Mouse (Mus musculus) gastrocnemius, postnatal 36 days (tissue): ENCODE results near the gene Lsamp. TPM values are rescaled to one million over a fixed set of nuclear protein-coding genes. Genes with fewer than 3 reads are reported as not detected.
"Not testable (repeated sequence)": the region's sequence is repeated elsewhere in the genome, so short reads cannot be mapped to it uniquely, and the experiment has no call there.

Experiments
- DNase-seq, 2 experiments: peaks; one replicate each; pipeline ENCODE4 v3.0.0; 2022
- intact Hi-C: fragments of 180-260 bp; cut with DNase I; formaldehyde crosslinking; loops from one replicate; pipeline ENCODE4 v1.15.1; 2025
- total RNA-seq, 2 experiments: library from RNA; stranded (reverse); gene quantifications; 2 replicates each; pipeline ENCODE4 v1.2.3; 2021

Lsamp gene
- total RNA-seq, 2 experiments from 2014 or later, result 0.61 to 0.64 TPM

DNA sequence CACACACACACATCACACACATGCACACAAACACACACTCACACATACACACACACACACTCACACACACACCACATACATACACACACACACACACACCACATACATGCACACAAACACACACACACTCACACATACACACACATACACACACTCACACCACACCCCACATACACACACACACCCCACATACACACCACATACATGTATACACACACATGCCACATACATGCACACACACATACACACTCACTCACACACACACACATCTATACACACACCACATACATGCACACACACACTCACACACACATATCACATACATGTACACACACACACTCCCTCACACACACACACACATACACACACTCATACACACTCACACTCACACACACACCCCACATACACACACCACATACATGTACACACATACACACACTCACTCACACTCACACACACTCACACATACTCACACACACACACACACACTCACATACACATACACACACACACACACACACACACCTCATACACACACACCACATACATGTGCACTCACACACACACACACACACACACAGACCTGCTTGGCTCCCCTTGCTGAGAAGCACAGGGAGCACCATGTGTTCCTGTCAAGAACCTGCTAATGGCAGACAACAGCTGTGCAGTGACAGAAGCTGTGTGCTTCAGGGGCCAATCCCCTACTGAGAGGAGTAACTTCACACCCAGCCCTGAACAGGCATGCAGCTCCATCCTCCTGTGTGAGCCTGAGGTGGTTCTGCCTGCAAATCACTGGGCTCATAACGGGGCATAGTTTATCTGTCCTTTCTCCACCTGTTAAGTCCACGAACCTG, 1990.9 kb downstream of the Lsamp start:
- no peak for DNase-seq

GRCm38 (mm10) chr16:41976897-41977296, 1992.7 kb downstream of the Lsamp start:
- intact Hi-C loops, result no loop called here
- no peak for DNase-seq

More for the DNA sequence above, 1990.9 kb downstream of the Lsamp start:
- intact Hi-C loops, result no loop called here

DNA sequence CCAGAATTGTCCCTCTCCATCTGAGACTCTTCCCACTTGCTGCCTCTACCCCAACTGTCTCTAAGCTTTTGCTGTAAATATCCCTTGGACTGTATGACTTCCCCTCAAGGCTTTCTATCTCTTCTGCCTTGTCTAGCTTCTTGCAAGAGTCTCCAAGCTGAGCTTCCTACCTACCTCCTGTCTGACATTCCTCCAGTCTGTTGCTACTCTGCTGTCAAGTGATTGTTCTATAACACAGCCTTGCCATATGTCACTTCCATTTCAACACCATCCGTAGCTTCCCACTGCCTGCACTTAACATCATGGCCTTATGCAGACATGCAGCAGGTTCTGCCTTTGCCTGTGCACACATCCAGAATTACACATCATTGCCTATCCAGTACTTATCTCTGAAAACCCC, 2012.8 kb downstream of the Lsamp start:
- no peak for DNase-seq
- intact Hi-C loops, result no loop called here

- intact Hi-C loops, result no loop called here
- DNase-seq, result no peak
Measured at GRCm38 (mm10) chr16:42002925-42003324, 2018.8 kb downstream of the Lsamp start.

GRCm38 (mm10) chr16:42003506-42003905, 2019.3 kb downstream of the Lsamp start:
- intact Hi-C loops, DNase-seq: not testable (repeated sequence)

DNA sequence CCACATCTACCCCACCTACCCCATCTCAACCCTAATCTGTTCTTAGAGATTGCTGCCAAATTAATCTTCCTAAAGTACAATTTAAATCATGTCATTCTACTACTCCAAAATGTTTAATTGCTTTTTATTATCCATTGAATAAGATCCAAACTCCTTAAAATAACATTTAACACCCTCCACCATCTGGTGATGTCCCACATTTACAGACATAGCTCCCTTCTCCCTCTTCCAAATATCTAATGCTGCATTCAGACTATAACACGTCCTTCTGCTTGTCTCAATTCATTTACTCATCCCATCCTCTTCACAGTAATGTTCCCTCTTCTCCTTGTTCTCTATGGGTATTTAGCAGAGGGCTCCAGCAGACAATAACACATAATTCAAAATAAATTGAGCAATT, 2020.0 kb downstream of the Lsamp start:
- no peak for DNase-seq
- intact Hi-C loops, result no loop called here

GRCm38 (mm10) chr16:42014937-42015336, 2030.8 kb downstream of the Lsamp start:
- intact Hi-C loops, result no loop called here
- DNase-seq, result no peak

DNA sequence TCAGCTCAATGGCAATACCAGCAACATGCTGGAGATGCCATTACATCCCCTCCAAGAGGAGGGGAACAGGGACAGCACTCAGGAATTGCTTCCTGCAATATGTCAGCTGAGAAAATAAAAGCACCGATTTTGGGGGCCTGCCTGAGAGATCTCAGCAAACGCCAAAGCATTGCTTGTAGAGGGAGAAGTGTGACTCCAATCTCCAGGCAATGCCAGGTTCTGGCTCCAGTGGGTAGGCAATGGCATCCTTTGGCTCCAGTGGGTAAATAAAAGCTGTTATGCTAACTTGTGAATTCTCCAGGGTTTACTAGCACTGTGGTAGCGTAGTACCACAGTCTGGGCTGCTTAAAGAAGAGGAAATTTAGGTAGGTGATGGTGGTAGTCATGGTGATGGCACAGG, 2031.3 kb downstream of the Lsamp start:
- no peak for DNase-seq
- intact Hi-C loops, result no loop called here

GRCm38 (mm10) chr16:42016791-42017643, 2032.9 kb downstream of the Lsamp start:
- DNase-seq, result no peak
- intact Hi-C loops, result no loop called here

DNA sequence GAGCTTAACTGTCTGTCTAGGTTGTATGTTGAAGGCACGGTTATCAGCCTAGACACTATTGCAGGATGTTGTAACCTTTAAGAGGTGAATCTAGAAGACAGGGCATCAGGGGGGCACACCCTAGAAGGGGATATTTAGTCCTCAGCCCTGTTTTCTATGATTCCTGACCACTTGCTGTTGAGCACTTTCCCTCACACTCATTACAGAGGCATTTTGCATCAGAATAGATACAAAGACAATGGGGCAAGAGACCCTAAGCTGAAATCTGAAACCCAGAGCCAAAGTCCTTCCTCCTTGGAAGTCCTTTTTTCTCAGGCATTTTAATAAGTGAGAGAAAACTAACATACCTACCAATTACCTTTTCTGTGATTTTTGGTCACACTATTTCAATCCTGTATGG, 2038.4 kb downstream of the Lsamp start:
- intact Hi-C loops, result no loop called here
- DNase-seq, result no peak

- no peak for DNase-seq
- intact Hi-C loops, result no loop called here
Measured at GRCm38 (mm10) chr16:42032030-42032429, 2047.9 kb downstream of the Lsamp start.

GRCm38 (mm10) chr16:42033449-42033848, 2049.3 kb downstream of the Lsamp start:
- intact Hi-C loops, result no loop called here
- DNase-seq, result no peak

GRCm38 (mm10) chr16:42048138-42048537, 2064.0 kb downstream of the Lsamp start:
- intact Hi-C loops, result no loop called here
- no peak for DNase-seq

DNA sequence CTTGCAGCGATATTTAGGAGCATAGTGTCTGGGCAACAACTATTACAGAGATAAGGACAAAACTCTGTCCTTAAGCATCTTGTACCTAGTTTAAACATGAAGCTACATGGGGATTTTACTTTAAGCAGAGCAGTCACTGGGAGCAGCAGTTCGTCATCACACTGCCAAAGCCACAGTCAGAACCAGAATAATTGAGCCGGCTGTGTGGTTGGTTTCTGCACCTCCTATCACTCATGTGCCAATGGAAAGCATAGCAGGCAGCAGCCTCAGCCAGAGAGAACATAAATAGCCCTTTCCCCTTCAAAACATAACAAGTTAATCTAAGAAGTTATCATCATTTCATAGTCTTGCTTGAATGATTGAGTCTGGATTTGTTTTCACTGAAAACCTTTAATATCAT, 2075.8 kb downstream of the Lsamp start:
- intact Hi-C loops, result no loop called here
- DNase-seq, result no peak

DNA sequence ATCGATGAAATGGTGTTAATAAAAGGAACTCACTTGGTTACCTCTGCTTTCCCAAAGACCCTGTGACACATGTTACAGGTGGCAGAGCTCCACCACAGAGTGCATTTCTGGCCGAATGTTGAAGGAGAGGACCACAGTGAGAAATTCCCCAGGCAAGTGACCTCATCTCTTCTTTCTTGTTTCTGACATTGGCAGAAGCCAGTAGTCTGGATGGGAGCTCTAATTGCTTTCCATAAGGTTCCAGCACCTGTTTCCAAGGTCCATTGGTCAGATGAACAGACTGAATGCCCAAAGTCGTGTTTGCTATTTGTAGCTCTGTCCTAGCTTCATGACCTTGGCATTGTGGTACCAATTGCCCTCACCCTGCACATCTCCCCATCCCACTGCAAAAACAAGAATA, 2090.2 kb downstream of the Lsamp start:
- intact Hi-C loops, result no loop called here
- DNase-seq, result no peak

DNA sequence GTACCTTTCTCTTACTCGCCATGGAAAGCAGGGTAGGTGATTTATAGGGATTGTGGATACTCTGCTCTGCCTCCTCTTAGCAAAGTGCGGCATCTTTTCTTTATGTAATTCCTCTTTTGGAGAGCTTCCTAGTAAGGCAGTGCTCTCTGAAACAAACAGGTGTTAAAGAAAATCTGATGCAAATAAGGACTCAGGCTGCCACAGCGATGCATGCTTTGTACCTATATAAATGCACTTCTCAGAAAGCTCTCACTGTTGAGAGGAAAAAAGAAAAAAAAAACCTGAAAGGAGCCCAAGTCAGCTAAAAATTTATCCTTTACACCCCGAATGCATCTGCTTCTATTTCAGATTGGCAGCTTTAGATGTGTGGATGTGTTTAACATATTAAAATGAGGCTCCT, 2095.4 kb downstream of the Lsamp start:
- no peak for DNase-seq
- intact Hi-C loops, result no loop called here

DNA sequence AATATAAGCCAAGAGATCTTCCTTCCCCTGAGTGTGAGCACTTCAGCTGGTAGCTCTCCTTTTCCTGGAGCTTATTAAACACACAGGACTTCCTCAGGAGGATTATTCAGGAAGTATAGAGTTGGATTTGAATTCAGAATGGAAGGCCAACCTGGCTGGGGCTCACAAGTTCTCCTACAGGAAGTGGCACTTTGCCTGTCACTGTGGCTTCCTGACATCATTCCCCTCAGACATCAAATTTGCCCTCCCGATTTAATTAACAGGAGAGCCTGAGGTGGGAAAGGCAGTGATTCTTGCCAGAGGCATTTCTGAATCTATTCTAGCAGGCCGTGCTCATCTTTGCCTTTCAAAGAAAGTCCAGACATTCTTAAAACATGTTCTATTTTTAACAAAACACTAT, 2097.4 kb downstream of the Lsamp start:
- no peak for DNase-seq

DNA sequence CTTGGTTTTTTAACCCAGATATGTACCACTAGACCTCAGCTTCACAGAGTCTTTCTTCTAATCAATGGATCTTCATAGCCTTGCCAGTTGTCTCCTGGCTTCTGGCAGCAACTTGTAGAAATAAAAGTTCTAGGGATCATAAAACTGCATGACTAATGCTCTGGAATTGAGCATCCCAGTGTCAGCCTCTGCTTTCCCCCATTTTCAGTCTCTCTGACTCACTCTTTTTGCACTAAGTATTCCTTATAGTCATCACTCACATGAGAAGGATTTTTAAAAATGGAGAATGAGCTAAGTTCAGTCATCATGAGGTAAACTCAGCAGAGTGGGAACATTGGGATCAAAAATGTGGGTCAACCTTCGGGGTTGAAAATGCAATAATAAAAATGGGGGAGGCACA, 2113.3 kb downstream of the Lsamp start:
- intact Hi-C loops, result no loop called here
- no peak for DNase-seq

More for the DNA sequence above, 2097.4 kb downstream of the Lsamp start:
- intact Hi-C loops, result no loop called here

- DNase-seq, result no peak
- intact Hi-C loops, result no loop called here
Measured at GRCm38 (mm10) chr16:42102186-42102585, 2118.0 kb downstream of the Lsamp start.

DNA sequence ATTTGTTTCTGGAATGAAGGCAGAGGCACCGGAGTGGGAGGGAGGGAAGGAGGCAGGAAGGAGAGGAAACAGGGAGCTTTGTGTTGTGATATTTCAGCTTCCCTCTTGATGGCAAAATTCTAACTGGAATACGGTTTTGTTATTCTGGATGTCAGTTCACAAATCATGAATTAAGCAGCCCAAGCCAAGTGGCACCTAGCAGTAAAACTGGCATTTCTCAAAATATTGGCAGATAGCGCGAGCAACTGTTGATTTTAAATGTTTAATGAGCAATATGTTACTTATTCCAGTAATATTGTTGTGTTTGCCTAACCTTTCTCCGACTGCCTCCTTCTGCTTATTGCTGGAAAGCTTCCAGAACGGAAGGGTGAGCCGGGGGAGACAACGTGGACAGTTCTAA, 2118.5 kb downstream of the Lsamp start:
- intact Hi-C loops, result no loop called here
- no peak for DNase-seq

GRCm38 (mm10) chr16:42112251-42112650, 2128.1 kb downstream of the Lsamp start:
- no peak for DNase-seq
- intact Hi-C loops, result no loop called here

DNA sequence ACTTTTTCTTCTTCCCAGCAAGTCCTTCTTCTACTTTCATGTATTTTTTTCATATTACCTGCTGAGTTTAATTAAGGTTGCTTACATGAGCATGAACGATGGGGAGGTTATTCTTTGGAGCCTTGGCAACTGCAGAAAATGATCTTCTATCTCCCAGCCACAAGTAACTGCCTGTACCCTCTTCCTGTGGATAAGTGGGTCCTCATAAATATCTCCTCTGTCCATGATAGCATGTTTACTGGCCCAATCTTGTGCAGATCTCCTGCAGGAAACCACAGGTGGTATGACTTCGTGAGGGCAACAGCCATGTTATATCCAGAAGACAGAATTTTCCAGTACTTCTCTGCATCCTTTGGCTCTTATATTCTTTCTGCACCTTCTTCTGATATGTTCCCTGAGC, 2129.1 kb downstream of the Lsamp start:
- no peak for DNase-seq
- intact Hi-C loops, result no loop called here
